Mouse (Mus musculus) forebrain, embryonic 13.5 days (tissue): ENCODE results near the gene Babam2. TPM values are rescaled to one million over a fixed set of nuclear protein-coding genes. Genes with fewer than 3 reads are reported as not detected.

Experiments
- ATAC-seq: fragments of 200-750 bp; cut with Nextera tagmentation; 2 replicates; pipeline ENCODE4 v1.8.0; 2017
- H3K27ac ChIP-seq: fragments of 300-500 bp; sonication (generic); 2 replicates; pipeline ENCODE4 v1.5.1; 2015; ENCODE audit warnings: inconsistent platforms, mild to moderate bottlenecking, moderate library complexity
- H3K27me3 ChIP-seq: fragments of 300-500 bp; sonication (generic); 2 replicates; pipeline ENCODE4 v1.6.1; 2015; ENCODE audit warnings: mild to moderate bottlenecking, inconsistent platforms
- H3K36me3 ChIP-seq: fragments of 300-500 bp; sonication (generic); 2 replicates; pipeline ENCODE4 v1.6.1; 2015; ENCODE audit warnings: mild to moderate bottlenecking, inconsistent platforms; ENCODE audit not compliant: poor library complexity, severe bottlenecking
- H3K4me1 ChIP-seq: fragments of 300-500 bp; sonication (generic); 2 replicates; pipeline ENCODE4 v1.6.1; 2015; ENCODE audit warnings: inconsistent platforms
- H3K4me2 ChIP-seq: fragments of 300-500 bp; sonication (generic); 2 replicates; pipeline ENCODE4 v1.6.1; 2015; ENCODE audit warnings: inconsistent platforms, mild to moderate bottlenecking, moderate library complexity
- H3K4me3 ChIP-seq: fragments of 300-500 bp; sonication (generic); 2 replicates; pipeline ENCODE4 v1.5.1; 2015; ENCODE audit warnings: mild to moderate bottlenecking, inconsistent platforms
- H3K9ac ChIP-seq: fragments of 300-500 bp; sonication (generic); 2 replicates; pipeline ENCODE4 v1.6.1; 2015; ENCODE audit warnings: mild to moderate bottlenecking, inconsistent platforms
- H3K9me3 ChIP-seq: fragments of 300-500 bp; sonication (generic); replicated peaks from 2 replicates; pipeline ENCODE4 v1.6.1; 2016; ENCODE audit warnings: inconsistent platforms
- WGBS: fragments of 180-500 bp; shearing (Covaris S2); methylation state at CpG from one replicate; pipeline ENCODE4 v1.1.7; 2015; 5-methylcytosine and 5-hydroxymethylcytosine counted together
- polyA plus RNA-seq: library from polyadenylated mRNA; unstranded; fragments of >200 nt; fragmentation: Nextera tagmentation; extraction: Ambion mirVana; gene quantifications from 2 replicates; pipeline ENCODE4 v1.2.1, GENCODE M21; 2015

Babam2 gene
- polyA plus RNA-seq, 1 experiment from 2014 or later, result 54.6 TPM

GRCm38 (mm10) chr5:32034475-32035054 is 337.1 kb downstream of the Babam2 start:
- 91% methylated on average over 8 of the region's 8 CpGs for WGBS
- no peaks in the 10 kb centered on the region for H3K27me3 ChIP-seq
- peaks cover 5% of the 10 kb centered on the region; the same call in 1 of the 2 replicates for H3K4me1 ChIP-seq
- H3K36me3 ChIP-seq, result no peaks in the 10 kb centered on the region
- no peak overlapping the region for H3K4me3 ChIP-seq
- H3K4me2 ChIP-seq, result no peak overlapping the region
- no peak overlapping the region for H3K27ac ChIP-seq
- H3K9ac ChIP-seq, result no peak overlapping the region
- ATAC-seq, result no peak
- no peaks in the 10 kb centered on the region for H3K9me3 ChIP-seq

DNA sequence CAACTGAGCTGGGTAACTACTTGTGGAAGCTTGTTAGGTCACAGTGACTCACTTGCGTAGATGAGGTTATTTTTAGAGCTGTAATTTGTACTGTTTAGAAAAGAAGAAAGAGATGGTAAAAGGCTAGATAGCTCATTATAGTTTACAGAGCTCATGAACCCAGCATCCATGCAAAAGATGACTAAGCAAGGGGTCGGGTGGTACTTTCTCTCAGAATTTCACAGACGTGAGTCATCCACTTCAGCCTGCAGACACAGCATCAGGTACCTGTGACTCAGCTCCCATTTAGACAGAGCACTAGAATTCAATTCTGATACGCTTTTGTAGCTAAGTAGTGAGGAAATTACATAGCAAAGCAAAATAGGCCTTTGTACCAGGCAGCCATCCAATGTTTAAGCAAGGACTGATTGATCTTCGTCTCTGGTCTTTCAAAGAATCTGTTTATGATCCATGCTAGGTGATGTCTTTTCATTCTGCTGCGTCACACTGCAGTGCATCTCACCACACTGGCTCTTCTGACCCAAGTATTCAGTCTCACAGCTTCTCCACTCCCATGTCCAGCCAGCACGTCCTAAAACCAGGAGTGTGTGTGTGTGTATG is 338.3 kb downstream of the Babam2 start:
- no peak for ATAC-seq
- Histone ChIP-seq H3K27me3 (no peaks in the 10 kb centered on the region), H3K4me3 (no peak overlapping the region), H3K27ac (no peak overlapping the region), H3K4me2 (no peak overlapping the region), H3K9me3 (no peaks in the 10 kb centered on the region), H3K4me1 (peaks cover 5% of the 10 kb centered on the region; the same call in 1 of the 2 replicates), H3K36me3 (no peaks in the 10 kb centered on the region), H3K9ac (no peak overlapping the region)
- WGBS, result 75% methylated on average over 7 of the region's 7 CpGs

DNA sequence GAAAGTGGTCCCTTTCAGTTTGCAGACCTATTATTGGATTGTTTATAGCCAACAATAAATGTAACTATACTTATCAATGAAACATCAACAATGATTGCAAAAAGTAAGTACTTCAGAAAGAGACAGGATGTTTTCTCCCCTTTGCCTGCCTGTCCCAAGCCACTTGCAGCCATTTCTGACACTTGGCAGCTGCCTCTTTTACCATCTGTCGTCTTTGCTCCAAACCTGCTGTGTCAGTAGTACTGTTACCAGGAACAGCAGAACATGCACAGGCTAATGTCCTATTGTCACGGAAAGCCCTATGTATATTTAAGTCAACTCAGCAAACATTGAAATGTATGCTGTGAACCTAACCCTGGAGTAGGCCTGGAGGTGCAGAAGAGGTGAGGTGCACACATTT is 339.4 kb downstream of the Babam2 start:
- Histone ChIP-seq H3K4me2 (no peak overlapping the region), H3K36me3 (no peaks in the 10 kb centered on the region), H3K4me3 (no peak overlapping the region), H3K9me3 (no peaks in the 10 kb centered on the region), H3K9ac (no peak overlapping the region), H3K4me1 (peaks cover 5% of the 10 kb centered on the region; the same call in 1 of the 2 replicates), H3K27me3 (no peaks in the 10 kb centered on the region), H3K27ac (no peak overlapping the region)
- ATAC-seq, result no peak
- WGBS, result 77% methylated on average over 2 of the region's 2 CpGs

DNA sequence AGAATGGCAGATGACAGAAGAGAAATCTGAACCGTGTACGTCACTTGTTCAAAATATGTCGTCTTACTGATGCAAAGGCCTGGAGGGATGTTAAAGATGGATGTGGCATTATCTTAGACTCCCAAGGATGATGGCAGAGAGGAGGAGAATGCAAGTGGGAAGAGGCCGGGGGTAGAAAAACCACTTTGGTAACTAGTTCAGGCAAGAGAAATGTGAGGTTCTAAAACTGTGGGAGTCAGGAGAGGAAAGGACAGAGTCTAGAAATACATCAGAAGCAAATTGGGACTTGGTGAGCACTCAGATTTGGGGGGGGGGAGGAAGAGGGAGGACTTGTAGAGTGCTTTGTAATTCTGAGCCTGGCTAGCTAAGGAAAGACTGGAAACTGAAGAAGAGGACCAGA is 340.1 kb downstream of the Babam2 start:
- no peak for ATAC-seq
- no peak overlapping the region for H3K27ac ChIP-seq
- H3K9ac ChIP-seq, result no peak overlapping the region
- peaks cover 5% of the 10 kb centered on the region; the same call in 1 of the 2 replicates for H3K4me1 ChIP-seq
- H3K27me3 ChIP-seq, result no peaks in the 10 kb centered on the region
- no peak overlapping the region for H3K4me3 ChIP-seq
- WGBS, result 97% methylated on average over 4 of the region's 4 CpGs
- no peaks in the 10 kb centered on the region for H3K9me3 ChIP-seq
- no peaks in the 10 kb centered on the region for H3K36me3 ChIP-seq
- no peak overlapping the region for H3K4me2 ChIP-seq

GRCm38 (mm10) chr5:32038994-32039393 is 341.5 kb downstream of the Babam2 start:
- Histone ChIP-seq H3K4me1 (no peaks in the 10 kb centered on the region), H3K4me2 (no peak overlapping the region), H3K36me3 (no peaks in the 10 kb centered on the region), H3K27ac (no peak overlapping the region), H3K9me3 (no peaks in the 10 kb centered on the region), H3K9ac (no peak overlapping the region), H3K27me3 (no peaks in the 10 kb centered on the region), H3K4me3 (no peak overlapping the region)
- no peak for ATAC-seq

DNA sequence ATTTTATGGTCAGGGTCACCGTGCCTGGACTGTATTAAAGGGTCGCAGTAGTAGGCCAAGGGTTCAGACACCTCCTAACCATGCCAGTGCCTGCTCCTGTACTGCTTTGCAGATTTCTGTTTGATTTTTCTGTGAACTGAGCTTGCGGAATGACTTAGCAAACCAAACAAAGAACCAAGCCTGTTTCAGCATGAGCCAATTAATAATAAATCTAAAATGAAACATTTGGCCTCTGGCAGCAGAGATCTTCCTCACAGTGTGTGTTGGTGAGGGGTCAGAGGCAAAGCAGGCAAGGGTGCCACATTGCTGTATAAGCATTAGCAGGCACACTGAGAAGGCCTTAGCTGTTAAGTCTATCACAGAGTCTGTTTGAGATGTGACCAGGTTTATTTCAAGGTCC is 342.0 kb downstream of the Babam2 start:
- no peak for ATAC-seq
- no peaks in the 10 kb centered on the region for H3K27me3 ChIP-seq
- no peaks in the 10 kb centered on the region for H3K9me3 ChIP-seq
- no peak overlapping the region for H3K4me2 ChIP-seq
- H3K4me3 ChIP-seq, result no peak overlapping the region
- no peaks in the 10 kb centered on the region for H3K36me3 ChIP-seq
- WGBS, result 93% methylated on average over 3 of the region's 3 CpGs
- H3K27ac ChIP-seq, result no peak overlapping the region
- no peaks in the 10 kb centered on the region for H3K4me1 ChIP-seq
- no peak overlapping the region for H3K9ac ChIP-seq

GRCm38 (mm10) chr5:32043153-32043552 is 345.7 kb downstream of the Babam2 start:
- Histone ChIP-seq H3K4me1 (no peaks in the 10 kb centered on the region), H3K9me3 (no peaks in the 10 kb centered on the region), H3K27me3 (no peaks in the 10 kb centered on the region), H3K36me3 (no peaks in the 10 kb centered on the region), H3K9ac (no peak overlapping the region), H3K4me3 (no peak overlapping the region), H3K27ac (no peak overlapping the region), H3K4me2 (no peak overlapping the region)
- no peak for ATAC-seq
- WGBS, result 80% methylated on average over 7 of the region's 7 CpGs

DNA sequence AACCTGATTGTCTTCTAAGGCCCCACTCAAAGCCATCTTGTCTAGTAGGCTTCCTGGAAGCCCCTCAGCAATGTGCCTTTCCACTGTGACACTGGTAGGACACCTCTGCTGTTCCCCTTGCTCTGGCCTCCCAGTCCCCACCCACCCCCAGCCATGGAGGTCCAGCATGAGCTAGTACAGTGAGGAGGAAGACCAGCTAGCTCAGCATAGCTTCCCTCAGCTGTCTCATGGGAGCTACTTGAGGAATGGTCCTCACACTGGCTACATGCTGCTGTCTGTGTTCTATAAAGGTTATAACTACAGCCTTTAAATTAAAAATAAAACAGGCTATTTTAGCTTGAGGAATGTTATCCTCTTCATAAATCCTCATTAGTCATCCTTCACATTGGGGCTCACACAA is 346.5 kb downstream of the Babam2 start:
- no peak overlapping the region for H3K4me3 ChIP-seq
- H3K9ac ChIP-seq, result no peak overlapping the region
- no peaks in the 10 kb centered on the region for H3K4me1 ChIP-seq
- H3K4me2 ChIP-seq, result no peak overlapping the region
- no peak overlapping the region for H3K27ac ChIP-seq
- no peak for ATAC-seq
- no peaks in the 10 kb centered on the region for H3K9me3 ChIP-seq
- no peaks in the 10 kb centered on the region for H3K27me3 ChIP-seq
- H3K36me3 ChIP-seq, result no peaks in the 10 kb centered on the region

DNA sequence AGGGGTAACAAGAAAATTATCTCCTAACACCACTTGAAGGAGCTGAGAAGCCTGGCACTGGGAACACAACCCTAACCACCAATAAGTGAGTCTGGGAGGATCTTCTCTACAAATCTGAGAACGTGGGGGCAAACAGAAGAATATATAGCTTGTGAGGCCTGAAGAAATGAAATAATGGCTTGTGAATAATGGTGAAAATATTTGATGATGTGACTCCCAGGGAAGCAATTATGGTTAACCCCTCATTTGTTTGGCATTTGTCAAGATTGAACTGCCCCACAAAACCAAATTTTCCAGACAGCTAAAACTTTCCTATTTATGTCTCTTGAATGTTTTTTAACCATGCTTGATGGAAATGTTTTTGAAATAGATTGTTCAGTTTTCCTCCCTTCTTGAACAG is 354.4 kb downstream of the Babam2 start:
- no peak for ATAC-seq
- H3K27ac ChIP-seq, result no peak overlapping the region
- H3K9ac ChIP-seq, result no peak overlapping the region
- no peaks in the 10 kb centered on the region for H3K27me3 ChIP-seq
- H3K4me2 ChIP-seq, result no peak overlapping the region
- H3K4me1 ChIP-seq, result no peaks in the 10 kb centered on the region
- WGBS, result 73% methylated on average over 1 of the region's 1 CpGs
- H3K4me3 ChIP-seq, result no peak overlapping the region
- no peaks in the 10 kb centered on the region for H3K36me3 ChIP-seq
- H3K9me3 ChIP-seq, result no peaks in the 10 kb centered on the region

- Histone ChIP-seq H3K27me3 (no peaks in the 10 kb centered on the region), H3K27ac (no peak overlapping the region), H3K4me1 (no peaks in the 10 kb centered on the region), H3K9me3 (no peaks in the 10 kb centered on the region), H3K4me3 (no peak overlapping the region), H3K4me2 (no peak overlapping the region), H3K9ac (no peak overlapping the region), H3K36me3 (no peaks in the 10 kb centered on the region)
- 79% methylated on average over 1 of the region's 1 CpGs for WGBS
- ATAC-seq, result no peak
Observed at GRCm38 (mm10) chr5:32052467-32052866, 355.0 kb downstream of the Babam2 start.

DNA sequence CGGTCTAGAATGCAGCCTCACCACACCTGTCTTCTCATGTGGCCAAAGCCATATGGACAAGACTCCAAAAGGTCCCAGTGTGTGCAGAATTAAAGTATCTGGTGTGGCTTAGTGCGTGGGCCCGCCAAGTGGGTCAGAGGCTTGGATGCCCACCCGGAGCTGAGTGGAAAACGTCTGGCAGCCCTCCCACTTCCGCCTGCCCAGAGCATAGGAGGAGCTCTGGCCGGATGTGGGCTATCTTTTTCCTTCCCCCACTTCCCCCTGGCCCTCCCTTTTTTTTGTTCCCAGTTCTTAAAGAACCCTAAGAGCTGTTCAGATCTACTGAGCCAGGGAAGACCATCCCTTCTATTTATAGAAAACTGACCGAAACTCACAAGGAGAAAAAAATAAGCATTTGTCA is 356.0 kb downstream of the Babam2 start:
- Histone ChIP-seq H3K27me3 (no peaks in the 10 kb centered on the region), H3K9ac (no peak overlapping the region), H3K4me1 (no peaks in the 10 kb centered on the region), H3K4me3 (no peak overlapping the region), H3K27ac (no peak overlapping the region), H3K36me3 (no peaks in the 10 kb centered on the region), H3K9me3 (no peaks in the 10 kb centered on the region), H3K4me2 (no peak overlapping the region)
- no peak for ATAC-seq
- WGBS, result 76% methylated on average over 8 of the region's 8 CpGs

GRCm38 (mm10) chr5:32055676-32056075 is 358.2 kb downstream of the Babam2 start:
- WGBS, result 93% methylated on average over 3 of the region's 3 CpGs
- Histone ChIP-seq H3K4me2 (no peak overlapping the region), H3K27me3 (no peaks in the 10 kb centered on the region), H3K36me3 (no peaks in the 10 kb centered on the region), H3K9ac (no peak overlapping the region), H3K4me3 (no peak overlapping the region), H3K4me1 (no peaks in the 10 kb centered on the region), H3K9me3 (no peaks in the 10 kb centered on the region), H3K27ac (no peak overlapping the region)
- no peak for ATAC-seq

DNA sequence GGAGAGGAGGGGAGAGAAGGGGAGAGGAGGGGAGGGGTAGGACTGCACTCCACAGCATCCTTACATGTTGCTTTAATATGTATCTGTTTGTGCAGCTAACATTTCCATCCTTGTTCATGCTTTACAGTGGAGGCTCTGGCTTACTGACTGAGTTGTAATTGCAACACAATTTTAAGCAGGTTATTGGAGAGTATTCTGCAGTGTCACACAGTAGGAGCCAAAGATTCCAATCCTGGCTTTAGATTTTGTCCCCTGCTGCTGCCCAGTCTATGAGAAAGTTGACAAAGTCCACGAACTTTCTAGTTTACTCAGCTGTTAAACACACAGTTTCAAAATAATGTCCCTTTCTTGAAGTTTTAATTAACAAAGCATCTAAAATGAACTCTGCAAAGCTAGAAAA is 358.6 kb downstream of the Babam2 start:
- no peaks in the 10 kb centered on the region for H3K27me3 ChIP-seq
- H3K9me3 ChIP-seq, result no peaks in the 10 kb centered on the region
- no peak overlapping the region for H3K27ac ChIP-seq
- ATAC-seq, result no peak
- 61% methylated on average over 1 of the region's 1 CpGs for WGBS
- H3K4me1 ChIP-seq, result no peaks in the 10 kb centered on the region
- no peaks in the 10 kb centered on the region for H3K36me3 ChIP-seq
- H3K4me3 ChIP-seq, result no peak overlapping the region
- no peak overlapping the region for H3K9ac ChIP-seq
- no peak overlapping the region for H3K4me2 ChIP-seq
